Mouse (Mus musculus) C2C12 (cell line): Measurements from ENCODE around the gene Kif16b. TPM values are rescaled to one million over a fixed set of nuclear protein-coding genes. Genes with fewer than 3 reads are reported as not detected.

ENCODE experiments used
- H3K27me3 ChIP-seq: one replicate; pipeline ENCODE4 v1.6.1; 2011; ENCODE audit not compliant: control insufficient read depth, insufficient read depth, insufficient read length
- H3K36me3 ChIP-seq: one replicate; pipeline ENCODE4 v1.6.1; 2011; ENCODE audit not compliant: control insufficient read depth, insufficient read depth
- H3K4me3 ChIP-seq: one replicate; pipeline ENCODE4 v1.5.1; 2011; ENCODE audit warnings: mild to moderate bottlenecking, control low read depth; ENCODE audit not compliant: poor library complexity, insufficient read depth, severe bottlenecking
- H3K79me2 ChIP-seq: one replicate; pipeline ENCODE4 v1.6.1; 2011; ENCODE audit not compliant: control insufficient read depth, insufficient read depth
- H3K79me3 ChIP-seq: one replicate; pipeline ENCODE4 v1.6.1; 2011; ENCODE audit warnings: low read depth, control low read depth
- H3ac ChIP-seq: one replicate; pipeline ENCODE3; 2011; ENCODE audit warnings: low read depth; ENCODE audit not compliant: control insufficient read depth, insufficient read length
- CEBPB ChIP-seq: IDR thresholded peaks from one replicate; pipeline ENCODE4 v1.6.1; 2011; ENCODE audit warnings: low read depth, mild to moderate bottlenecking, control low read depth, moderate library complexity
- CTCF ChIP-seq: IDR thresholded peaks from one replicate; pipeline ENCODE4 v1.5.1; 2011; ENCODE audit not compliant: control insufficient read depth, insufficient read depth, insufficient read length
- FOSL1 ChIP-seq: IDR thresholded peaks from one replicate; pipeline ENCODE4 v1.8.0; 2011; ENCODE audit warnings: mild to moderate bottlenecking, low read length; ENCODE audit not compliant: poor library complexity, insufficient read depth, severe bottlenecking
- MAX ChIP-seq: IDR thresholded peaks from one replicate; pipeline ENCODE4 v1.6.1; 2011; ENCODE audit warnings: mild to moderate bottlenecking, control low read depth
- MYOD1 ChIP-seq: IDR thresholded peaks from one replicate; pipeline ENCODE4 v1.6.1; 2011; ENCODE audit warnings: low read depth; ENCODE audit not compliant: control insufficient read depth, insufficient read length
- MYOG ChIP-seq: IDR thresholded peaks from one replicate; pipeline ENCODE4 v1.6.1; 2011; ENCODE audit not compliant: control insufficient read depth, insufficient read length; ENCODE audit errors: extremely low read depth
- USF1 ChIP-seq: IDR thresholded peaks from one replicate; pipeline ENCODE4 v1.6.1; 2011; ENCODE audit warnings: low read depth, mild to moderate bottlenecking, control low read depth, moderate library complexity
- polyA plus RNA-seq: library from polyadenylated mRNA; unstranded; fragments of >200 nt; fragmentation: generic; extraction: Trizol; gene quantifications from one replicate; pipeline ENCODE4 v1.2.1, GENCODE M21; 2012; ENCODE audit warnings: missing spikeins

The Kif16b gene
- polyA plus RNA-seq, 1 experiment, result 2.2 TPM

DNA sequence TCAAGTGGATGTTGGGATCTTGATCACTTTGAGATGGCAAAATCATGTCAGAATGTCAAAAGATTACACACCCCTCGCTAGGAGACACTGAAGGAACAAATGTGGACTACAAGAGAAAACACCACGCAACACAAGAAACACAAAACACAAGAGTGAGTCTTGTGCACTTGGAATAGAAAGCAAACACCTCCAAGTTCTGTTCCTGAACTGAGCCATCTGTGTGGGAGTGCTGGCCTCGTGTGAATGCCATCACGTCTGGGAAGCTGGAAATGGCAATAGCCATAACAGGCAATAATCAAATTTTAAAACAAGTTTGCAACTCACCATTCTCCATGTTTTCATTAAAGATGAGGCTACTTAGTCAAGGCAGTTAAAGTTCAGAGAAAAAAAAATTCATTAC is 254.5 kb downstream of the Kif16b start:
- TF ChIP-seq CTCF (no peak), CEBPB (no peak), MYOG (no peak), MAX (no peak), USF1 (no peak), MYOD1 (no peak), FOSL1 (no peak)
- no peak overlapping the region for H3K4me3 ChIP-seq
- no peak overlapping the region for H3ac ChIP-seq
- H3K36me3 ChIP-seq, result no peaks in the 10 kb centered on the region
- H3K79me2 ChIP-seq, result no peaks in the 10 kb centered on the region
- no peaks in the 10 kb centered on the region for H3K79me3 ChIP-seq
- H3K27me3 ChIP-seq, result no peaks in the 10 kb centered on the region

DNA sequence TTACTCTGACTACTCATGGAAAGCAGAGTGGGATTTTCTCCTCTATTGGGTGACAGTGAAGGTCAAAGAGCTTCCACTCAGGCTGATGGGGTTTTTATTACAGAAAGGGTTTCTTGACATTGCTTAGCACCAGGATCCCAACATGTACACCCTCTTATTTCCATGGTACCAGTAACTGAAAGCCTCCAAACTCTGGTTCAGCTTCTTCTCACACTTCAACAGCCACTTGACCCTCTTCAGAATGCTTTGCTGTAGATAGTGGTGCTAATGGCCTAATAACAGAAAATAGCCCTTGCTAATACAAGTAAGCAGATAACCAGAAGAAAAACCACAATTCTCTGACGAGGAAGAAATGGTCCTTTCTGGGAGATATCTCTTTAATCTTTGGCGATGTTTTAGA is 259.6 kb downstream of the Kif16b start:
- H3K79me2 ChIP-seq, result no peaks in the 10 kb centered on the region
- no peak overlapping the region for H3K4me3 ChIP-seq
- H3K27me3 ChIP-seq, result no peaks in the 10 kb centered on the region
- no peak overlapping the region for H3ac ChIP-seq
- no peak for TF ChIP-seq USF1
- no peak for TF ChIP-seq MYOD1
- TF ChIP-seq CTCF, result no peak
- TF ChIP-seq MYOG, result no peak
- TF ChIP-seq FOSL1, result no peak
- no peak for TF ChIP-seq CEBPB
- TF ChIP-seq MAX, result no peak
- H3K36me3 ChIP-seq, result no peaks in the 10 kb centered on the region
- no peaks in the 10 kb centered on the region for H3K79me3 ChIP-seq

DNA sequence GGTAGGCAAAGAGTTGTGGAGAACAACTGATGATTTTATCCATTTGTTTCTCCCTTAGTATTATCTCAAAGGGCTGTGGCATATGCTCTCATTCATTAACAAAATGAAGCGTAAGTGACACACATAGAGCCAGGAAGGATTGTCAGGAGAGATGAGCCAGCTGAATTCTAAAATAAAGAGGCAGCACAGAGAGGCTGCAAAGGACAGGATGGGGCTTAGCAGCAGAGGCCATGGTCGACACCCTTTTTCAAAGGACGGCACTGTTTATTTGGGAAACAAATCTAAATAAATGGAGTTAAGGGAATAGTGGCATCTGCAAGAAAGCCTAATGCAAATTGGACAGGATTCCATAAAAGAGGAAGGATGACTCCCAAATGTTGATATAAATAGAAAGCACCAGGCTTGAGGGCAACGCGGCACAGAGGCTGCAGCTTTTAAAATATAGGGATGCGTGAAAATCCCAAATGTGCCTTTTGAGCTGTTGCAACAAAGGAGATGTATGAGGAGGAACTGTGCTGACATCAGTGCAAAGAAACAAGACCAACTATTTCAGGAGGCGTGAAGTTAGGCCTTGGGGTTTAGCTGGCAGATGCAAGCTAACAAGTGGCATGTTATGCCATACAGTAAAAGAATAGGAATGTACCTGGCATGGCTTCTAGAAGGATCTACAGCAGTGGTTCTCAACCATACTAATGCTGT is 265.6 kb downstream of the Kif16b start:
- Histone ChIP-seq H3K79me3 (no peaks in the 10 kb centered on the region), H3K27me3 (no peaks in the 10 kb centered on the region), H3ac (no peak overlapping the region), H3K36me3 (no peaks in the 10 kb centered on the region), H3K79me2 (no peaks in the 10 kb centered on the region), H3K4me3 (no peak overlapping the region)
- TF ChIP-seq CEBPB (no peak), MAX (no peak), MYOD1 (no peak), MYOG (no peak), CTCF (no peak), FOSL1 (no peak), USF1 (no peak)

DNA sequence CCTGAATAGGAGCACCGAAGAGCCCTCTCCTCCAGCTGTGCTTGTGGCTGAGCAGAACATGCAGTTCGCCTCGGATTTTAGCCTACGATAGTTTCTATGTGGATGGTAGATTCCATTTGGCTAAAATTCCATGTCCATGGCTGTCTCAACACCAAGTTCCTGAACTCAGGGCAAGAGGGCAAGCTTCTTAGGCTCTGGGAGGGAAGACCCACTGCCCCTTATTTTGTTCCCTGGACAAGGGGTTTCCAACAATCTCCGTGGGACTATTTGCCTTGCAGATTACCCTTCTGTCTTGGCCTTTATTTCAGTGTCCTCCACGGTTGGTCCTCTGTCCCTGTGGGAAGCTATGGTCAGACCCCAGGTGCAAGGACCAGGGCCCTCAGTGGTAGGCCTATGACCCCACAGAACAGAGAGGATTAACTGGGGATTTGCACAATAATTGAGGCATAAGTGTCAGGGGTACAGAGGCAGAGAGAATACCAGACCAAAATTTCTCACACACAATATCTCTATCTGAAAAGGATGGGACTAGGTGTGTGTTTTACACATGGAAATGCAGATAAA is 267.3 kb downstream of the Kif16b start:
- Histone ChIP-seq H3K79me2 (no peaks in the 10 kb centered on the region), H3K36me3 (no peaks in the 10 kb centered on the region), H3ac (no peak overlapping the region), H3K27me3 (no peaks in the 10 kb centered on the region), H3K4me3 (no peak overlapping the region), H3K79me3 (no peaks in the 10 kb centered on the region)
- TF ChIP-seq USF1, result no peak
- no peak for TF ChIP-seq MYOD1
- no peak for TF ChIP-seq FOSL1
- no peak for TF ChIP-seq MYOG
- TF ChIP-seq CEBPB, result no peak
- TF ChIP-seq CTCF, result no peak
- no peak for TF ChIP-seq MAX

DNA sequence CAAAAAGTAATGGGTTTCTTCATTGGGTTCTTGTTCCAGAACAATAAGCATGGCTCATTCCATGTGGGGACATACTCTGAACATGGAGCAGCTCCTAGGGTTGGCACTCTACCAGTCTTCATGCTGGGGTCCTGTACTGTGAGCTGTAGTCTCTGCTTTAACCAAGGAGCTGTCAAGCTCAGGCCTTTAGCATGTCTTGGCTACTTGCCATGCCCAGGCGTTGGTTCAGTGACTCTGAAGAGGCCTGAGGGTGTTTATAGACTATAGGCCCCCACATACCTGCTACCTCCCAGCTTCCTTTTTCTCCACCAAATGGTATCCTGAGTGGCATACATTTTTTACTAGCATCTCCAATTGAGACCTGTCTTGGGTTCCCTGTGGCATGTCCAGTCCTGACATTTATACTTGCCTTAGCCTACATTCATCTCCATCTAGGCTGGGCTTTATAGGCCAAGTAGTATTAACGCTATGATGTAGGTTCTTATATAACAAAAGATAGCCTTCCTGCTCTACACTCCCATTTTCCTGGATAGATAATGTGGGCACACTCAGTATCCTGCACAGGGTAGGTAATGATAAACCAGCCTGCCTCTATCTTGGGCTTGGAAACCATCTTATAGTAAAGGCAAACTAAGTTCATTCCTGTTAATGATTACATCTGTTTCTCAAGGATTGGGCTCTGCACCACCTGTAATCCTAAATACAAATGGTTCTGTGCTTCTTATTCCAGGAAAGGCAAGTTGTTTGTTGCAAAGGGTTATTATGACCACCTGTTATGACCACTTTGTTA is 271.6 kb downstream of the Kif16b start:
- no peak overlapping the region for H3ac ChIP-seq
- H3K79me2 ChIP-seq, result no peaks in the 10 kb centered on the region
- H3K36me3 ChIP-seq, result no peaks in the 10 kb centered on the region
- H3K79me3 ChIP-seq, result no peaks in the 10 kb centered on the region
- TF ChIP-seq MAX, result no peak
- TF ChIP-seq MYOD1, result no peak
- no peak for TF ChIP-seq CTCF
- no peak for TF ChIP-seq MYOG
- TF ChIP-seq USF1, result no peak
- no peak for TF ChIP-seq FOSL1
- no peak for TF ChIP-seq CEBPB
- H3K27me3 ChIP-seq, result no peaks in the 10 kb centered on the region
- H3K4me3 ChIP-seq, result no peak overlapping the region
